Mouse (Mus musculus) CD4-positive naive resting alpha-beta T cell, adult 76 days (primary cell): ENCODE data around the gene Mat2a. TPM values are rescaled to one million over a fixed set of nuclear protein-coding genes. Genes with fewer than 3 reads are reported as not detected.

ENCODE experiments used
- total RNA-seq: library from RNA; stranded (reverse); gene quantifications from one replicate; pipeline ENCODE4 v1.2.4, GENCODE M21; 2023

Gene Mat2a
- 190 TPM for total RNA-seq

GRCm38 (mm10) chr6:72439355-72440185, at the start of gene Mat2a:
Mat2a (minus strand) TSS chr6:72439558.

GRCm38 (mm10) chr6:72414076-72414756, 25.1 kb downstream of the Mat2a start, which contains the start of gene Ggcx:
Ggcx (plus strand) TSS chr6:72414308.

GRCm38 (mm10) chr6:72389941-72390771, 49.2 kb downstream of the Mat2a start, which contains the start of gene Vamp8:
Vamp8 (minus strand) TSS chr6:72390703.

Other genes starting within 250 kb of the Mat2a start
- gene Atoh8, start 204.0 kb downstream of the Mat2a start, total RNA-seq: not detected
- not detected for gene Sftpb, start 134.9 kb downstream of the Mat2a start, total RNA-seq
- 41.9 TPM for gene Usp39, start 94.4 kb downstream of the Mat2a start, total RNA-seq
- gene 0610030E20Rik, start 92.2 kb downstream of the Mat2a start, total RNA-seq: 37.4 TPM
- gene Tmem150a, start 84.1 kb downstream of the Mat2a start, total RNA-seq: 4.0 TPM
- 60.6 TPM for gene Rnf181, start 72.6 kb downstream of the Mat2a start, total RNA-seq
- 13.3 TPM for gene Vamp5, start 59.1 kb downstream of the Mat2a start, total RNA-seq
- 57.2 TPM for gene Vamp8, start 48.9 kb downstream of the Mat2a start, total RNA-seq
- gene Ggcx, start 25.2 kb downstream of the Mat2a start, total RNA-seq: 13.5 TPM
- not detected for gene Sh2d6, start 82.1 kb upstream of the Mat2a start, total RNA-seq
- 42.4 TPM for gene Capg, start 104.8 kb upstream of the Mat2a start, total RNA-seq
- 12.2 TPM for gene Elmod3, start 158.9 kb upstream of the Mat2a start, total RNA-seq
- gene Retsat, start 158.9 kb upstream of the Mat2a start, total RNA-seq: 5.2 TPM
- gene Tgoln1, start 177.4 kb upstream of the Mat2a start, total RNA-seq: 193 TPM